Mouse (Mus musculus) ES-Bruce4 (cell line): ENCODE results near the gene Hoxd12. TPM values are rescaled to one million over a fixed set of nuclear protein-coding genes. Genes with fewer than 3 reads are reported as not detected.
A peak's percentile ranks its signal among the peaks of the same experiment; 100 is the strongest.

Experiments
- H3K27ac ChIP-seq: 2 replicates; pipeline ENCODE4 v1.5.1; 2012; ENCODE audit warnings: low read length, inconsistent platforms; ENCODE audit not compliant: insufficient read depth
- H3K27me3 ChIP-seq: 2 replicates; pipeline ENCODE4 v1.6.1; 2012; ENCODE audit warnings: mild to moderate bottlenecking, low read length, inconsistent platforms; ENCODE audit not compliant: control insufficient read depth, poor library complexity, insufficient read depth, severe bottlenecking
- H3K36me3 ChIP-seq: 2 replicates; pipeline ENCODE4 v1.6.1; 2012; ENCODE audit warnings: inconsistent platforms, mild to moderate bottlenecking, low read length, moderate library complexity; ENCODE audit not compliant: control insufficient read depth, poor library complexity, insufficient read depth, severe bottlenecking
- H3K4me1 ChIP-seq: one replicate; pipeline ENCODE4 v1.8.1; 2011; ENCODE audit warnings: low read length; ENCODE audit not compliant: control insufficient read depth, insufficient read depth
- H3K4me3 ChIP-seq: 2 replicates; pipeline ENCODE4 v1.5.1; 2011; ENCODE audit warnings: low read depth, mild to moderate bottlenecking, low read length
- H3K9ac ChIP-seq: 2 replicates; pipeline ENCODE4 v1.6.1; 2012; ENCODE audit warnings: low read depth, mild to moderate bottlenecking, inconsistent platforms; ENCODE audit not compliant: poor library complexity, severe bottlenecking
- H3K9me3 ChIP-seq: replicated peaks from 2 replicates; pipeline ENCODE4 v1.6.1; 2012; ENCODE audit warnings: mild to moderate bottlenecking, low read length, inconsistent platforms; ENCODE audit not compliant: control insufficient read depth, poor library complexity, insufficient read depth, severe bottlenecking
- CTCF ChIP-seq: IDR thresholded peaks from one replicate; pipeline ENCODE4 v1.8.1; 2011; ENCODE audit warnings: low read depth, low read length
- EP300 ChIP-seq: IDR thresholded peaks from 2 replicates; pipeline ENCODE4 v1.6.1; 2011; ENCODE audit warnings: low read depth, low read length; ENCODE audit not compliant: insufficient read depth
- POLR2A ChIP-seq: IDR thresholded peaks from one replicate; pipeline ENCODE4 v1.8.1; 2011; ENCODE audit warnings: low read length; ENCODE audit not compliant: insufficient read depth
- polyA plus RNA-seq: library from polyadenylated mRNA; stranded (reverse); fragments of >200 nt; gene quantifications from 2 replicates; pipeline ENCODE4 v1.2.4, GENCODE M21; 2011; ENCODE audit warnings: low read depth; ENCODE audit not compliant: missing spikeins, insufficient read depth, insufficient read length

Gene Hoxd12
- polyA plus RNA-seq, 1 experiment, result not detected

DNA sequence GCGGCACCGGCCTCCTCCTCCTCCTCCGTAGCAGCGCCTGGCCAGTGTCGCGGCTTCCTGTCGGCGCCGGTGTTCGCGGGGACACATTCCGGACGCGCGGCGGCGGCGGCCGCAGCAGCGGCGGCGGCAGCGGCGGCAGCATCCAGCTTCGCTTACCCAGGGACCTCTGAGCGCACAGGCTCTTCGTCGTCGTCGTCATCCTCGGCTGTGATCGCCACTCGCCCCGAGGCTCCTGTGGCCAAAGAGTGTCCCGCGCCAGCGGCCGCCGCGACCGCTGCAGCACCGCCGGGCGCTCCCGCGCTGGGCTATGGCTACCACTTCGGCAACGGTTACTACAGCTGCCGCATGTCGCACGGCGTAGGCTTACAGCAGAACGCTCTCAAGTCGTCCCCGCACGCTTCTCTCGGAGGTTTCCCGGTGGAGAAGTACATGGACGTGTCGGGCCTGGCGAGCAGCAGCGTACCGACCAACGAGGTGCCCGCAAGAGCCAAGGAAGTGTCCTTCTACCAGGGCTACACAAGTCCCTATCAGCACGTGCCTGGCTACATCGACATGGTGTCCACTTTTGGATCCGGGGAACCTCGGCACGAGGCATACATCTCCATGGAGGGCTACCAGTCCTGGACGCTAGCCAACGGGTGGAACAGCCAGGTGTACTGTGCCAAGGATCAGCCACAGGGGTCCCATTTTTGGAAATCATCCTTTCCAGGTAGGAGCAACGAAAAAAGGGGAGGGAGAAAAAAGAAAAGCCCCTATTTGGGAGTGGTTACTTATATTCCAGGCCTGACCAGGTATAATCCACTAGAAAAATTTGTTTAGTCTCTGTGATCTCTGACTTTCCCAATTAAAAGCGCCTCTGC is 6.2 kb upstream of the Hoxd12 start:
- H3K9me3 ChIP-seq, result no peaks in the 10 kb centered on the region
- peaks cover 42% of the 10 kb centered on the region for H3K27me3 ChIP-seq
- H3K4me3 ChIP-seq, result peak overlapping the region; percentile 45
- H3K4me1 ChIP-seq, result no peaks in the 10 kb centered on the region
- H3K36me3 ChIP-seq, result no peaks in the 10 kb centered on the region
- H3K27ac ChIP-seq, result no peak overlapping the region
- TF ChIP-seq EP300, result no peak
- TF ChIP-seq CTCF, result no peak
- no peak for TF ChIP-seq POLR2A
- H3K9ac ChIP-seq, result peak overlapping the region; percentile 55

- TF ChIP-seq POLR2A (no peak), EP300 (no peak), CTCF (no peak)
- H3K4me3 ChIP-seq, result no peak overlapping the region
- no peaks in the 10 kb centered on the region for H3K9me3 ChIP-seq
- H3K36me3 ChIP-seq, result no peaks in the 10 kb centered on the region
- H3K4me1 ChIP-seq, result peaks cover 2% of the 10 kb centered on the region
- peaks cover 45% of the 10 kb centered on the region for H3K27me3 ChIP-seq
- no peak overlapping the region for H3K27ac ChIP-seq
- no peak overlapping the region for H3K9ac ChIP-seq
Observed at GRCm38 (mm10) chr2:74669230-74669578, 5.6 kb upstream of the Hoxd12 start.

DNA sequence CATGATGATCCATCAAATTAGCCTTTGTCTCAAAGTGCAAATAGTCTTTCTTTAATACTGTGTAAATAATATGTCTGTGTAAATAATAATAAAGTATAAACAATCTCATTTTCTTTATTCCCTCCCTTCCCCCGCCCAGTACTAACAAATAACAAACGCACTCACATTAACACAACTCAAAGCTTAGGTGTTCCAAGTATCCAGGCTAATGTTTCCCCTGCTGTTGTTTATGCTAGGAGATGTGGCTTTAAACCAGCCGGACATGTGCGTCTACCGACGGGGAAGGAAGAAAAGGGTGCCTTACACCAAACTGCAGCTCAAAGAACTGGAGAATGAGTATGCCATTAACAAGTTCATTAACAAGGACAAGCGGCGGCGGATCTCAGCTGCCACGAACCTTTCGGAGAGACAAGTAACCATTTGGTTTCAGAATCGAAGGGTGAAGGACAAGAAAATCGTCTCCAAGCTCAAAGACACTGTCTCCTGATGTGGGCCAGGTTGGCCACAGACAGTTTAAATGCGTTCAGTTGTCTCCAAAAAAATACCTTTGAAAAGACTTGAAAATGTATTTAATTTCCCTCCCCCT is 5.1 kb upstream of the Hoxd12 start:
- no peak overlapping the region for H3K4me3 ChIP-seq
- no peak for TF ChIP-seq POLR2A
- no peak for TF ChIP-seq EP300
- TF ChIP-seq CTCF, result no peak
- peaks cover 49% of the 10 kb centered on the region for H3K27me3 ChIP-seq
- H3K36me3 ChIP-seq, result no peaks in the 10 kb centered on the region
- no peaks in the 10 kb centered on the region for H3K9me3 ChIP-seq
- H3K9ac ChIP-seq, result no peak overlapping the region
- H3K4me1 ChIP-seq, result peaks cover 2% of the 10 kb centered on the region
- no peak overlapping the region for H3K27ac ChIP-seq

- H3K9me3 ChIP-seq, result no peaks in the 10 kb centered on the region
- H3K9ac ChIP-seq, result no peak overlapping the region
- no peak overlapping the region for H3K27ac ChIP-seq
- H3K4me1 ChIP-seq, result peaks cover 2% of the 10 kb centered on the region
- peaks cover 56% of the 10 kb centered on the region for H3K27me3 ChIP-seq
- TF ChIP-seq POLR2A, result no peak
- TF ChIP-seq EP300, result no peak
- no peak for TF ChIP-seq CTCF
- H3K36me3 ChIP-seq, result no peaks in the 10 kb centered on the region
- H3K4me3 ChIP-seq, result no peak overlapping the region
Observed at GRCm38 (mm10) chr2:74670632-74671188, 4.1 kb upstream of the Hoxd12 start.

- Histone ChIP-seq H3K9me3 (no peaks in the 10 kb centered on the region), H3K36me3 (no peaks in the 10 kb centered on the region), H3K9ac (no peak overlapping the region), H3K27me3 (peaks cover 62% of the 10 kb centered on the region), H3K4me3 (no peak overlapping the region), H3K4me1 (peaks cover 2% of the 10 kb centered on the region), H3K27ac (no peak overlapping the region)
- TF ChIP-seq CTCF (no peak), EP300 (no peak), POLR2A (no peak)
Observed at GRCm38 (mm10) chr2:74671847-74672246, 3.0 kb upstream of the Hoxd12 start.
